Mouse (Mus musculus) forebrain, embryonic 16.5 days (tissue): ENCODE measurements around the gene Abcc9. TPM values are rescaled to one million over a fixed set of nuclear protein-coding genes. Genes with fewer than 3 reads are reported as not detected.

Source experiments
- ATAC-seq: fragments of 200-750 bp; cut with Nextera tagmentation; 2 replicates; pipeline ENCODE4 v1.8.0; 2017; ENCODE audit warnings: mild to moderate bottlenecking, moderate library complexity
- H3K27ac ChIP-seq: fragments of 300-500 bp; sonication (generic); 2 replicates; pipeline ENCODE4 v1.5.1; 2014; ENCODE audit warnings: low read length, control low read depth
- H3K27me3 ChIP-seq: fragments of 300-500 bp; sonication (generic); replicated peaks from 2 replicates; pipeline ENCODE4 v1.6.1; 2014; ENCODE audit warnings: low read length; ENCODE audit not compliant: control insufficient read depth, insufficient read depth
- H3K36me3 ChIP-seq: fragments of 300-500 bp; sonication (generic); 2 replicates; pipeline ENCODE4 v1.6.1; 2014; ENCODE audit not compliant: control insufficient read depth, insufficient read depth
- H3K4me1 ChIP-seq: fragments of 300-500 bp; sonication (generic); replicated peaks from 2 replicates; pipeline ENCODE4 v1.6.1; 2014; ENCODE audit warnings: low read length; ENCODE audit not compliant: control insufficient read depth, insufficient read depth
- H3K4me2 ChIP-seq: fragments of 300-500 bp; sonication (generic); 2 replicates; pipeline ENCODE4 v1.6.1; 2014; ENCODE audit warnings: mild to moderate bottlenecking, low read length, control low read depth
- H3K4me3 ChIP-seq: fragments of 300-500 bp; sonication (generic); replicated peaks from 2 replicates; pipeline ENCODE4 v1.5.1; 2014; ENCODE audit warnings: mild to moderate bottlenecking, low read length, control low read depth
- H3K9ac ChIP-seq: fragments of 300-500 bp; sonication (generic); replicated peaks from 2 replicates; pipeline ENCODE4 v1.6.1; 2014; ENCODE audit warnings: low read depth, low read length, control low read depth
- H3K9me3 ChIP-seq: fragments of 300-500 bp; sonication (generic); 2 replicates; pipeline ENCODE4 v1.6.1; 2016; ENCODE audit warnings: low read length; ENCODE audit not compliant: control insufficient read depth
- WGBS: fragments of 180-500 bp; shearing (Covaris S2); extraction: QIAGEN DNeasy Blood & Tissue Kit; methylation state at CpG from one replicate; pipeline ENCODE4 v1.1.7; 2014; 5-methylcytosine and 5-hydroxymethylcytosine counted together
- polyA plus RNA-seq: library from polyadenylated mRNA; unstranded; fragments of >200 nt; fragmentation: Nextera tagmentation; extraction: Ambion mirVana; gene quantifications from 2 replicates; pipeline ENCODE4 v1.2.1, GENCODE M21; 2015

The Abcc9 gene
- polyA plus RNA-seq, 1 experiment from 2014 or later = 3.2 TPM

DNA sequence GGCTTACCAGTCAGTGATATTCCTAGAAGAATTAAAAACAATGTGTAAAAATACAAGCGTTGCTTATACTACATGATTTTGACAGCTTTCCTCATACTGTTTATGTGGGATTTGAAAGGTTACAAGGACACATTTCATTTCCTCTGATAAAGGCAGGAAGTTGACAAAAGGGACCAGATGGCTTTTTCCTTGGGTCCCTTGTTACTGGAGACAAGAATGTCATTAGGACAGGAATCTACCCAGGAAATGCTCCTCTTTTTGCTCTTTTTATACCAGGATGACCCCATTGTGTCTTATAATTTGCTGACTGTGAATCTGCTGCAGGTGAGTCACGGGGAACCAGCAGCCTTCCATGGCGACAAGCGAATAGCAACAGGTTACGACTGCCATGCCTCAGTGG, 162.0 kb downstream of the Abcc9 start:
- Histone ChIP-seq H3K27ac (no peak overlapping the region), H3K9ac (no peak overlapping the region), H3K27me3 (no peaks in the 10 kb centered on the region), H3K4me2 (no peak overlapping the region), H3K4me1 (no peaks in the 10 kb centered on the region), H3K36me3 (no peaks in the 10 kb centered on the region), H3K9me3 (no peaks in the 10 kb centered on the region), H3K4me3 (no peak overlapping the region)
- ATAC-seq = no peak
- 90% methylated on average over 5 of the region's 5 CpGs for WGBS

DNA sequence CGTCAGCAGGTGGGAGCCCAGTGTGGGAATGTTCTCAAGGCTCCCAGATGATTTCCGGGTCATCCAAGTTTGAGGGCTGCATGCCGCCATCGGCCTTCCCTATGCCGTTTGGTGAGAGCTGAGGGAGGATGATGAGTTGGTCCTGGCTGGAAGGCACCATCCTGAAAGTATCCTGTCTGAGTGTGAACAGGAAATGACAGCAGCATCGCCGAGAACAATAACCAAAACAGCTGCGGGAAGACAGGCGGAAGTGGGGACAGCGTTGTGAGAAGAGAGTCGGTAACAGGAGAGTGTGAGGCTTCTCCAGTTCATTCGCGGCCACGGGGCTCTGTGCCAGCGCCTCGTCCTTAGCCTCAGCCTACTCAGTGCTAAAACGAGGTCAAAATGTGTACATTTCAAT, 163.6 kb downstream of the Abcc9 start:
- Histone ChIP-seq H3K27ac (no peak overlapping the region), H3K27me3 (no peaks in the 10 kb centered on the region), H3K9ac (no peak overlapping the region), H3K36me3 (no peaks in the 10 kb centered on the region), H3K4me3 (no peak overlapping the region), H3K9me3 (no peaks in the 10 kb centered on the region), H3K4me2 (no peak overlapping the region), H3K4me1 (no peaks in the 10 kb centered on the region)
- WGBS = 79% methylated on average over 17 of the region's 17 CpGs
- ATAC-seq = no peak

Other genes starting within 250 kb of the Abcc9 start
- not detected in 2 replicates for gene Gys2, start 229.2 kb downstream of the Abcc9 start, polyA plus RNA-seq
- 452 and 466 TPM in 2 replicates for gene Ldhb, start 194.4 kb downstream of the Abcc9 start, polyA plus RNA-seq
- gene Kcnj8, start 130.7 kb downstream of the Abcc9 start, polyA plus RNA-seq = 13.0 and 14.1 TPM in 2 replicates
- 139 and 150 TPM in 2 replicates for gene Cmas, start 54.4 kb upstream of the Abcc9 start, polyA plus RNA-seq
- gene Sult6b2, start 102.2 kb upstream of the Abcc9 start, polyA plus RNA-seq = 0.11 and 0.28 TPM in 2 replicates